Mouse (Mus musculus) neural tube, embryonic 10.5 days (tissue): Measurements from ENCODE around the gene Cd274.
"Not testable (repeated sequence)": the region's sequence is repeated elsewhere in the genome, so short reads cannot be mapped to it uniquely, and the experiment has no call there.

Experiments used
- DNase-seq: peaks from one replicate; pipeline ENCODE4 v3.0.0-alpha.2; 2017; ENCODE audit warnings: low spot score; ENCODE audit errors: extremely low spot score

The Cd274 gene

GRCm38 (mm10) chr19:29393333-29393732, 26.1 kb downstream of the Cd274 start:
- no peak for DNase-seq

GRCm38 (mm10) chr19:29394721-29395120, 27.5 kb downstream of the Cd274 start:
- DNase-seq = no peak

- DNase-seq = no peak
Observed at GRCm38 (mm10) chr19:29396353-29396752, 29.1 kb downstream of the Cd274 start.

DNA sequence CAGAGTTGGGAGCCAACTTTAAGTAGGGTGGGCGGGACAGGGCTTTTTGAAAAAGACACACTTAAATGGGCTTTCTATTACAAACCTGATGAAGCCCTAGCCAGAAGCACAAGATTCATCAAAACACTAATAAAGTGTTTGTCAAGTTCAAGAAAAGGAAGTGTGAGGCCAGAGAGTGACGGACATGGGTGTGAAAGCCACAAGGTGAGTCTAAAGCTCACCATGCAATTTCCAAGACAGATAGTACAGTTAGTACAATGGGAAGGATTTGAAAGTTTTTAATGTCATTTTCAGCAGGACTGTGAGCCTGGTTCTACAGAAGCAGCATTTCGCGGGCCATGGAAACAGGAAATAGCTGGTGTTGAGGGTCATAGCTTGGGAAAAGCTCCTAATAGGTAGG, 32.5 kb downstream of the Cd274 start:
- no peak for DNase-seq

- DNase-seq = no peak
Observed at GRCm38 (mm10) chr19:29400466-29400865, 33.2 kb downstream of the Cd274 start.

- no peak for DNase-seq
Observed at GRCm38 (mm10) chr19:29402621-29403020, 35.4 kb downstream of the Cd274 start.

- no peak for DNase-seq
Observed at GRCm38 (mm10) chr19:29403251-29403650, 36.0 kb downstream of the Cd274 start.

GRCm38 (mm10) chr19:29405388-29405787, 38.1 kb downstream of the Cd274 start:
- no peak for DNase-seq

DNA sequence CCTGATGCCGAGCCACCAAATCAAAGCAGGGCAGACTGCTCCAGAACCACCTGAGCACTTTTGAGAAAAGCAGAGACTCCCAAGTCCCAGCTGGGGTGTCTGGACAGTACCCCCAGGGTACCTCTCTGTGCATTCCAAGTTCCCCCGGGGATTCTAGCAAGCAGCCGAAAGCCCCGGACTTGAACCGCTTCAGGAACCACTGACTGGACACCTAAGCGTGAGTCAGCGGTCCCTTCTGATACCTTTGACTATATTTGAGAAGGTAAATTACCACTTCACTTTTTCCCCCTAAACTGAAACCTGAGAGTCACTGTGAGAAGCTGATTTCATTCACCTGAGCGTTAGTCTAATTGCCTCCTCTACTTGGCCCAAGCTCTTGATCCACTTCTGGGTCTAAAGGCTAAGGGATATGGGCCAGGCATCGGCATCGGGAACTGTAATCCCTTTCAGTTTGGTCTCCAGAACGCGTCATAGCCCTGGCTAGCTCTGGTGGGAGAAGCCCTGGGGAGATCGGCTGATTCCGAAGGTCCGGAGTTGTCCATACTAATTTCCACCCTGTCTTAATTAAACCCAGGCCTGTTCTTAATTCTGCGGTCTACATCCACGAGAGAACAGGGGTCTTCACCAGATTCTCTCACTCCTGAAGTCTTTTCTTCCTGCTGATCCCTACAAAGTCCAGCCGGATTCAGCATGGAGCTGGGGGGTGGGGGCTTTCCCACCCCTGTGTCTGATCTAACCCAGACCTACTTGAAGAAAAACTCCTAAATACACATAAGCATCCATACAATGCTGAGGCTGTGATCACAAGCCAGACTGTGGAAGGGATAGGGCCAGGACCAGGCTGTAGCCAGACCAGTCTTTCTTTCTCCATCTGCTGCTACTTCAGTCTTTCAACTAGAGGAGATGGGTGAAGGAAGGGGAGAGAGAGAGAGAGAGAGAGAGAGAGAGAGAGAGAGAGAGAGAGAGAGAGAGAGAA, 39.1 kb downstream of the Cd274 start:
- no peak for DNase-seq

DNA sequence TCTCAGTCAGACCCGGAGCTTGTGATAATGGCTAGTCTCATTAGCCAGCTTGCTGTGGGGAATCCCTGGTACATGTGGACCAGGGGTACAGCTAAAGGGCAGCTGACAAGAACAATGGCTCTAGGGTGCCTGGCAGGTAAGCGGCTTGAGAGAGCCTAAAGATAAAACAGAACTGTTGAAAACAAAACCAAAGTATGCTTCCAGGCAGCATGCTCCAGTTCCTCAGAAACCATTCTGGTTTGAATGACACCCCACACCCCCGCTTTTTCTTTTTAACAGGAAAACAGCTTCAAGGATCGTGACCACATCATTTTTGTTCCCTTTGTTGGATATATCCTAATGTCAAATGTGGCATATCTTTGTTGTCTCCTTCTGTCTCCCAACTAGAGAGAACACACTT, 43.4 kb downstream of the Cd274 start, which contains the start of gene Pdcd1lg2:
Pdcd1lg2 (plus strand) TSS at position 301 of the 400 bp plus-strand sequence.
- no peak for DNase-seq

DNA sequence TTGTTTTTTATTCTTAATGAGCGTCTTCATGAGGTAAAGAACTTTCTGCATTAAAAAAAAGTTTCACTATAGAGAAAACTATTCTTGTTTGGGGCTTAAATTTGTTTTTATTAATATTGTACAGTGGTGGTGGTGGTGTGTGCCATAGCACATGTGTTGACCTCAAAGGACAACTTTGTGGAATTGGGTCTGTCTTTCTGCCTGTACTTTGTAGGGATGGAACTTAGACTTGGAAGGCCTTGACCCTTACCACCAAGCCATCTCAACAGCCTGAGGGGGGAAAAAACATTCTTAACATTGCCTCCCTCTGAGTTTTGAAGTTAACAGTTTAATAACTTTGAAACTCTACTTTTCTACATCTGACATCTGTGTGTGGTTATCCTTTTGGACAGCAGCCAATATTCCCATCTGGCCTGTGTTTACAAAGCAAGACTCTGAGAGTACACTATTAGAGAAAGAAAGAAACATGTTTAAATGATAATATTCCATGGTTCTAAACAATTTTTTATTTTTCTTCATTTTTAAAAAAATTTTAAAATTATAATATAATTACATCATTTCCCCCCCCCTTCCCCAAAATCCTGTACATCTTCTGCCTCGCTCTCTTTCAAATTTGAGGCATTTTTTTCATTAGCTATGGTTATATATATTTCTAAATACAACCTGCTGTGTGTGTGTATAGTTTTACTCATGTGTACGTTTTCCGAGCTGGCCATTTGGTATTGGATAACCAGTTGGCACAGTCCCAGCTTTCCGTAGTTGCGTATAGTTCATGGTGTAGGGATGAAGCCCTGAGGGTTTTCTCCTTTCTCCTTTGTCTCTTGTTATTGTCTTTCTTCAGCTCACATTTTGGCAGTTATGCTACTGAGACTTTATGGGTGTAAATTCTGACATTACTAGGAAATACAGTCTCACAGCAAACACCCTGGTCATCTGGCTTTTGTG, 45.5 kb downstream of the Cd274 start:
- DNase-seq = no peak

DNA sequence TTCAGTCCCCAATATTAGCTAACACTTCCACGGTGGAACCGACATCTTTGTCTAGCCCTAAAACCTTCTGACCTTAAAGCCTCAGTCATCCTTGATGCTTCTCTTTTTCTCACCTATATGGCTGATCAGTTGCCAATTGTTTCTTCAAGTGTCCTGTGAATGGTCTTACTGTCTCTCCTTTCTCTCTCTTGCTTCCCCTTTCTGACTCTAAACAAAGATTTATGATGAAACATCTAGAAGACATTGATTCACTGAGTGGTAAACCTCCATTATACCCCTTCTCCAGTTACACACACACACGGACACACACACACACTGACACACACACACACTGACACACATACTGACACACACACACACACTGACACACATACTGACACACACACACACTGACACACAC, 47.3 kb downstream of the Cd274 start:
- no peak for DNase-seq

DNA sequence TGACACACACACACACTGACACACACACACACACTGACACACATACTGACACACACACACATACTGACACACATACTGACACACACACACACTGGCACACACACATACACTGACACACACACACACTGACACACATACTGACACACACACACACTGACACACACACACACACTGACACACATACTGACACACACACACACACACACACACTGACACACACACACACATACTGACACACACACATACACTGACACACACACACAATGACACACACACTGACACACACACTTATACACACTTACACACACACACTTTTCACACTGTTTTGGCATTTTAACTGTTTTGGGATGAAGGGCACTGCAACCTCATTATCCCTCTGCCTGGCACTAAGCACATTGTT, 47.7 kb downstream of the Cd274 start:
- DNase-seq = not testable (repeated sequence)

GRCm38 (mm10) chr19:29416393-29416902, 49.2 kb downstream of the Cd274 start:
- no peak for DNase-seq

DNA sequence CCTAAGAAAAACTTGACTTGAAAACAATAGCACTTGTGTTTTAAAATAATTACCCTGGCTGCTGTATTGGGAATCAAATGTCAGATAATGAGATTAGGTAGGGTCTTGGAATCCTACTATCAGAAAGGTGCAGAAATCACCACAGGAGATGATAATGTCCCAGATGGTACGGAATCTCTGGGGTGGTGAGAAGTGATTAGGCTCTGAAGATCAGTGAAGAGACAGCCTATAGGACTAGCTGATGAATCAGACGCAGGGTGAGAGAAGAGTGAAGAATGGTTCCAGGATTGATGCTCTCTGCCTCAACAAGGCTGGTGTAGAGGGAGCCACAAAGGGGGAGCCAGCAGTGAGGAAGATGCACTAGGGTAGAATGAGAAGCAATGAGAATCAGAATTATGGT, 49.9 kb downstream of the Cd274 start:
- DNase-seq = no peak

- DNase-seq = no peak
Observed at GRCm38 (mm10) chr19:29417894-29418293, 50.6 kb downstream of the Cd274 start.

- no peak for DNase-seq
Observed at GRCm38 (mm10) chr19:29418661-29419115, 51.4 kb downstream of the Cd274 start.

DNA sequence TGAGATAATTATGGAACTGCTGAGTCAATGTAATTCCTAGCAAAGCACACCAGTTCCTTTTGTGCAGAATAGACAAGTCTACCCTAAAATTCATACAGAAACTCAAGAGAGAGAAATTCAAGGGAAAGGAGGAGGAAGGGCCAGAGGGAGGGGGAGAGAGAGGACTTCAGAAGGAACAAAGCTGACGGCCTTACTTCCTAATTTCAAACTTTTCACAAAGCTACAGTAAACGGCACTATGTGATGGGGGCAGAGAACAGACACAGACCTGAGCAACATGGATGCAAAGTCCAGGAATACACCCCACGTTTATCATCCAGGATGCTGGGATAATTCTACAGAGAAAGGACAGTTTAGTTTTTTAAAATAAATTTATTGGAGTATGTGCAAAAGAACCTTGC, 52.3 kb downstream of the Cd274 start:
- DNase-seq = no peak

DNA sequence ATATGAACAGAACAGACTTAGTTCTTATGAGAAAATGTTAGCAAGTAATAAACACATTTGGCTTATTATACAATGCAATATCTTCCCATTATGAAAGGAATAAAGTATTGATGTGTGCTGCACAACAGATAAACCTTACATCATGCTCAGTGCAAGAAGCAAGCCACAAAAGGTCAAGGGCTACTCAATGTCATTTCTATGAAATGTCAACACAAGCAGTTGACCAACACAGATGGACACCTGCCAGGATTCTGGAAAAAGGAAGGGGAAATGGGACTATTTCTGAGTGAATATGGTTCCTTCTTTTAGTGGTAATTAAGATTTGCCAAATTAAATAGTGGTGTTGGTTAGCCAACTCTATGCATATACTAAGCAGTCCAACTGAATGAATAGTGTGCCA, 52.7 kb downstream of the Cd274 start:
- no peak for DNase-seq

DNA sequence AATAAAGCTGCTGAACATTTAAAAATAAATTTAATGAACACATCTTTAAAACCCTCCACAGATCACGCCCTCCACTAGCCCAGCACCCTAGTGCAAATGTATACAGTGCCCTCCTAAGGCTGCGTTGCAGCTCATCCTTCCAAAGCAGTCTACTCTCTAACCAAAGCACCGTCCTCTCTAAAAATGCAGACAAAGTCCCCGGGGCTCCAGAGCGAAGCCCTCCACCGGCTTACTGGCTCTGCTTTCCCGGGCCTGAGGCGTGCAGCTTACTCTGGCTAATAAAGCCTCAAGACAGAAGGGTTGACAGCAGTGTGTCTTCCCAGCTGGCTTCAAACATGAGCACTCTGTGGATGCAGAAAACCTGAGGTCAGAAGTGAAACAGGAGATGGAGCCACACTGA, 53.1 kb downstream of the Cd274 start:
- no peak for DNase-seq

GRCm38 (mm10) chr19:29422013-29422645, 54.9 kb downstream of the Cd274 start:
- DNase-seq = no peak
